43 mouse cellular contexts compared by ENCODE assay signal in genomic region chr15:65017971-65018370, GRCm38 (mm10). TPM values are rescaled to one million over a fixed set of nuclear protein-coding genes. Genes with fewer than 3 reads are reported as not detected.
"Had no signal": no experiment of that assay in that cellular context is flagged by ENCODE, and none has a peak within 500 bp of the region (broad histone marks: within the 10 kb centered on the region; RNA-seq: fewer than 3 reads in every experiment).

No protein-coding gene starts in this region.

- H3K9ac ChIP-seq: heart, embryonic 13.5 days; heart, embryonic 15.5 days; hindbrain, embryonic 12.5 days; hindbrain, embryonic 13.5 days; hindbrain, embryonic 14.5 days; hindbrain, embryonic 15.5 days; intestine, embryonic 15.5 days; kidney, embryonic 15.5 days had no signal

- H3K27ac ChIP-seq: heart, embryonic 10.5 days; heart, embryonic 13.5 days; heart, embryonic 15.5 days; hindbrain, embryonic 10.5 days; hindbrain, embryonic 12.5 days; hindbrain, embryonic 13.5 days; hindbrain, embryonic 14.5 days; hindbrain, embryonic 15.5 days; hindbrain, postnatal 0 days; intestine, embryonic 15.5 days; kidney, embryonic 15.5 days; kidney, postnatal 0 days; layer of hippocampus, adult 2 months; left cerebral cortex, adult 2 months had no signal

- ATAC-seq: hindbrain, embryonic 16.5 days; hindbrain, postnatal 0 days; inflammation-experienced regulatory T-cells, adult 6 months; intestine, embryonic 15.5 days; intestine, embryonic 16.5 days; intestine, postnatal 0 days had no signal

- H3K36me3 ChIP-seq: heart, embryonic 10.5 days; heart, embryonic 13.5 days; heart, embryonic 15.5 days; hindbrain, embryonic 10.5 days; hindbrain, embryonic 12.5 days; hindbrain, embryonic 13.5 days; hindbrain, embryonic 15.5 days; intestine, embryonic 15.5 days; kidney, embryonic 15.5 days had no signal

- H3K9me3 ChIP-seq: heart, embryonic 10.5 days; heart, embryonic 13.5 days; heart, embryonic 15.5 days; hindbrain, embryonic 10.5 days; hindbrain, embryonic 12.5 days; hindbrain, embryonic 13.5 days; hindbrain, embryonic 15.5 days; intestine, embryonic 15.5 days; kidney, embryonic 15.5 days had no signal

- H3K4me2 ChIP-seq: heart, embryonic 11.5 days; heart, embryonic 13.5 days; heart, embryonic 15.5 days; hindbrain, embryonic 12.5 days; hindbrain, embryonic 13.5 days; hindbrain, embryonic 14.5 days; hindbrain, embryonic 15.5 days; intestine, embryonic 15.5 days; kidney, embryonic 15.5 days had no signal

- H3K4me1 ChIP-seq: heart, embryonic 10.5 days; heart, embryonic 13.5 days; heart, embryonic 15.5 days; hindbrain, embryonic 10.5 days; hindbrain, embryonic 12.5 days; hindbrain, embryonic 13.5 days; hindbrain, embryonic 15.5 days; intestine, embryonic 15.5 days; kidney, embryonic 15.5 days had no signal

- H3K4me3 ChIP-seq: heart, embryonic 10.5 days; heart, embryonic 13.5 days; heart, embryonic 15.5 days; hindbrain, embryonic 10.5 days; hindbrain, embryonic 12.5 days; hindbrain, embryonic 13.5 days; hindbrain, embryonic 15.5 days; intestine, embryonic 15.5 days; kidney, embryonic 15.5 days; layer of hippocampus, adult 2 months; left cerebral cortex, adult 2 months had no signal

- H3K27me3 ChIP-seq: heart, embryonic 13.5 days; heart, embryonic 15.5 days; hindbrain, embryonic 12.5 days; hindbrain, embryonic 13.5 days; hindbrain, embryonic 15.5 days; intestine, embryonic 15.5 days; kidney, embryonic 15.5 days had no signal

- DNase-seq: heart, postnatal 10 days; heart, postnatal 14 days; heart, postnatal 36 days; heart, postnatal 4 days; kidney, adult 11 months; kidney, adult 18-20 months; kidney, adult 2 months; kidney, adult 8-10 months; kidney, adult 9 months; kidney, postnatal 10 days; kidney, postnatal 14 days; kidney, postnatal 25 days; kidney, postnatal 36 days; kidney, postnatal 4 days; layer of hippocampus, adult 9-11 months; layer of hippocampus, postnatal 36 days had no signal

RNA-seq across cellular contexts. Expression of gene Gm21961, which starts 3.3 kb away (rescaled TPM):
- polyA plus RNA-seq: heart, embryonic 10.5 days; heart, embryonic 11.5 days; heart, embryonic 13.5 days; heart, embryonic 14.5 days; heart, embryonic 15.5 days; heart, embryonic 16.5 days; heart, postnatal 0 days; hindbrain, embryonic 10.5 days; hindbrain, embryonic 11.5 days; hindbrain, embryonic 12.5 days; hindbrain, embryonic 13.5 days; hindbrain, embryonic 14.5 days; hindbrain, embryonic 15.5 days; hindbrain, embryonic 16.5 days; hindbrain, postnatal 0 days; inflammation-experienced regulatory T-cells, adult 6 months; intestine, embryonic 14.5 days; intestine, embryonic 15.5 days; intestine, embryonic 16.5 days; intestine, postnatal 0 days; kidney, adult 2 months; kidney, embryonic 14.5 days; kidney, embryonic 15.5 days; kidney, embryonic 16.5 days; kidney, postnatal 0 days; large intestine, adult 2 months had no signal
